Mouse (Mus musculus) myocyte (in vitro differentiated cells): ENCODE results near the gene Mon2. TPM values are rescaled to one million over a fixed set of nuclear protein-coding genes. Genes with fewer than 3 reads are reported as not detected.
A peak's percentile ranks its signal among the peaks of the same experiment; 100 is the strongest.

Source experiments
- H3K27me3 ChIP-seq: one replicate; pipeline ENCODE4 v1.6.1; 2011; ENCODE audit not compliant: control insufficient read depth, insufficient read depth, insufficient read length
- H3K36me3 ChIP-seq: one replicate; pipeline ENCODE4 v1.6.1; 2011; ENCODE audit not compliant: control insufficient read depth, insufficient read depth
- H3K4me2 ChIP-seq: one replicate; pipeline ENCODE4 v1.6.1; 2011; ENCODE audit warnings: low read depth, control low read depth
- H3K4me3 ChIP-seq: one replicate; pipeline ENCODE4 v1.5.1; 2011; ENCODE audit warnings: mild to moderate bottlenecking, control low read depth, moderate library complexity
- H3K79me2 ChIP-seq: one replicate; pipeline ENCODE4 v1.6.1; 2011; ENCODE audit not compliant: control insufficient read depth, insufficient read depth
- H3ac ChIP-seq: one replicate; pipeline ENCODE4 v1.6.1; 2011; ENCODE audit not compliant: control insufficient read depth, insufficient read length
- CEBPB ChIP-seq: IDR thresholded peaks from 2 replicates; pipeline ENCODE4 v1.6.1; 2011; ENCODE audit warnings: mild to moderate bottlenecking, moderate library complexity; ENCODE audit not compliant: poor library complexity, insufficient read depth, severe bottlenecking
- E2F4 ChIP-seq: IDR thresholded peaks from one replicate; pipeline ENCODE4 v1.6.1; 2011; ENCODE audit warnings: mild to moderate bottlenecking, control low read depth, moderate library complexity; ENCODE audit not compliant: insufficient read depth
- MAX ChIP-seq: IDR thresholded peaks from one replicate; pipeline ENCODE4 v1.6.1; 2011; ENCODE audit warnings: low read depth, mild to moderate bottlenecking, control low read depth
- MYOD1 ChIP-seq, 3 experiments: IDR thresholded peaks; one replicate each; pipeline ENCODE4 v1.6.1; 2011; ENCODE audit warnings: control low read depth in 2 of 3, low read depth in 2 of 3, mild to moderate bottlenecking in 2 of 3, moderate library complexity in 1 of 3; ENCODE audit not compliant: insufficient read length in 2 of 3, control insufficient read depth in 1 of 3
- MYOG ChIP-seq, 3 experiments: IDR thresholded peaks; one replicate each; pipeline ENCODE4 v1.6.1; 2011; ENCODE audit warnings: control low read depth in 2 of 3, low read depth in 2 of 3, mild to moderate bottlenecking in 2 of 3; ENCODE audit not compliant: insufficient read length in 2 of 3, control insufficient read depth in 1 of 3, insufficient read depth in 1 of 3
- POLR2A ChIP-seq: IDR thresholded peaks from one replicate; pipeline ENCODE4 v1.6.1; 2011; ENCODE audit warnings: low read depth, mild to moderate bottlenecking, control low read depth, moderate library complexity; ENCODE audit not compliant: insufficient read length
- POLR2AphosphoS2 ChIP-seq: IDR thresholded peaks from one replicate; pipeline ENCODE4 v1.6.1; 2011; ENCODE audit warnings: low read depth, control low read depth; ENCODE audit not compliant: insufficient read length
- REST ChIP-seq: IDR thresholded peaks from one replicate; pipeline ENCODE4 v1.6.1; 2011; ENCODE audit warnings: mild to moderate bottlenecking, control low read depth, moderate library complexity; ENCODE audit not compliant: insufficient read depth, insufficient read length
- SRF ChIP-seq: IDR thresholded peaks from one replicate; pipeline ENCODE4 v1.6.1; 2011; ENCODE audit warnings: low read depth; ENCODE audit not compliant: control insufficient read depth, insufficient read length
- TCF12 ChIP-seq: IDR thresholded peaks from one replicate; pipeline ENCODE4 v1.6.1; 2011; ENCODE audit warnings: mild to moderate bottlenecking, control low read depth; ENCODE audit not compliant: poor library complexity, insufficient read depth, severe bottlenecking
- TCF3 ChIP-seq: IDR thresholded peaks from one replicate; pipeline ENCODE4 v1.6.1; 2011; ENCODE audit warnings: low read depth, control low read depth; ENCODE audit not compliant: insufficient read length
- USF1 ChIP-seq: IDR thresholded peaks from one replicate; pipeline ENCODE4 v1.6.1; 2011; ENCODE audit warnings: low read depth, mild to moderate bottlenecking, control low read depth, moderate library complexity
- polyA plus RNA-seq: library from polyadenylated mRNA; unstranded; fragments of >200 nt; fragmentation: generic; extraction: Trizol; gene quantifications from one replicate; pipeline ENCODE4 v1.2.1, GENCODE M21; 2012; ENCODE audit warnings: missing spikeins

Gene Mon2
- polyA plus RNA-seq, 1 experiment = 31.0 TPM

- Histone ChIP-seq H3K4me2 (no peak overlapping the region), H3K36me3 (peaks cover 42% of the 10 kb centered on the region), H3K79me2 (no peaks in the 10 kb centered on the region), H3K4me3 (no peak overlapping the region), H3K27me3 (no peaks in the 10 kb centered on the region), H3ac (no peak overlapping the region)
- TF ChIP-seq MAX (no peak), CEBPB (no peak), POLR2AphosphoS2 (no peak), TCF12 (no peak), MYOG (IDR thresholded peaks at IDR 0.05; ENCODE audit: control insufficient read depth in 1 of 3, insufficient read depth in 1 of 3, insufficient read length in 2 of 3, low read depth in 2 of 3) (no peak), MYOD1 (IDR thresholded peaks at IDR 0.05; ENCODE audit: control insufficient read depth in 1 of 3, insufficient read length in 2 of 3, low read depth in 2 of 3) (no peak), TCF3 (no peak), POLR2A (no peak), SRF (no peak), REST (no peak), E2F4 (no peak), USF1 (no peak)
Observed at GRCm38 (mm10) chr10:122999356-122999755, 76.9 kb downstream of the Mon2 start.

- Histone ChIP-seq H3ac (no peak overlapping the region), H3K4me2 (no peak overlapping the region), H3K79me2 (no peaks in the 10 kb centered on the region), H3K36me3 (peaks cover 43% of the 10 kb centered on the region), H3K27me3 (no peaks in the 10 kb centered on the region), H3K4me3 (no peak overlapping the region)
- TF ChIP-seq TCF12 (no peak), POLR2AphosphoS2 (no peak), E2F4 (no peak), MAX (no peak), USF1 (no peak), POLR2A (no peak), TCF3 (no peak), MYOG (IDR thresholded peaks at IDR 0.05; ENCODE audit: control insufficient read depth in 1 of 3, insufficient read depth in 1 of 3, insufficient read length in 2 of 3, low read depth in 2 of 3) (no peak), SRF (no peak), REST (no peak), MYOD1 (IDR thresholded peaks at IDR 0.05; ENCODE audit: control insufficient read depth in 1 of 3, insufficient read length in 2 of 3, low read depth in 2 of 3) (no peak), CEBPB (no peak)
Observed at GRCm38 (mm10) chr10:122997852-122998251, 78.5 kb downstream of the Mon2 start.

GRCm38 (mm10) chr10:122994402-122995107, 81.8 kb downstream of the Mon2 start:
- Histone ChIP-seq H3ac (no peak overlapping the region), H3K36me3 (peaks cover 28% of the 10 kb centered on the region), H3K4me2 (no peak overlapping the region), H3K79me2 (no peaks in the 10 kb centered on the region), H3K4me3 (no peak overlapping the region), H3K27me3 (no peaks in the 10 kb centered on the region)
- TF ChIP-seq POLR2AphosphoS2 = no peak
- no peak for TF ChIP-seq USF1
- no peak for TF ChIP-seq SRF
- no peak for TF ChIP-seq MYOG (IDR thresholded peaks at IDR 0.05; ENCODE audit: control insufficient read depth in 1 of 3, insufficient read depth in 1 of 3, insufficient read length in 2 of 3, low read depth in 2 of 3)
- TF ChIP-seq TCF12 = no peak
- no peak for TF ChIP-seq MYOD1 (IDR thresholded peaks at IDR 0.05; ENCODE audit: control insufficient read depth in 1 of 3, insufficient read length in 2 of 3, low read depth in 2 of 3)
- no peak for TF ChIP-seq E2F4
- no peak for TF ChIP-seq CEBPB
- TF ChIP-seq MAX = no peak
- no peak for TF ChIP-seq POLR2A
- no peak for TF ChIP-seq REST
- no peak for TF ChIP-seq TCF3

GRCm38 (mm10) chr10:122991648-122992047, 84.7 kb downstream of the Mon2 start:
- Histone ChIP-seq H3K79me2 (no peaks in the 10 kb centered on the region), H3K36me3 (peaks cover 24% of the 10 kb centered on the region), H3ac (no peak overlapping the region), H3K4me2 (no peak overlapping the region), H3K27me3 (no peaks in the 10 kb centered on the region), H3K4me3 (no peak overlapping the region)
- TF ChIP-seq TCF12 (no peak), SRF (no peak), USF1 (no peak)

- Histone ChIP-seq H3K27me3 (no peaks in the 10 kb centered on the region), H3K79me2 (no peaks in the 10 kb centered on the region), H3ac (no peak overlapping the region), H3K36me3 (peaks cover 20% of the 10 kb centered on the region), H3K4me2 (peak overlapping the region; percentile 32), H3K4me3 (no peak overlapping the region)
- no peak for TF ChIP-seq USF1
Observed at GRCm38 (mm10) chr10:122991053-122991452, 85.3 kb downstream of the Mon2 start.
